Mouse (Mus musculus) kidney, adult 9 months (tissue): ENCODE measurements around the gene Nat8f3.
"Not testable (repeated sequence)": the region's sequence is repeated elsewhere in the genome, so short reads cannot be mapped to it uniquely, and the experiment has no call there.

Experiments
- DNase-seq: peaks from one replicate; pipeline ENCODE4 v3.0.0; 2022

Gene Nat8f3

DNA sequence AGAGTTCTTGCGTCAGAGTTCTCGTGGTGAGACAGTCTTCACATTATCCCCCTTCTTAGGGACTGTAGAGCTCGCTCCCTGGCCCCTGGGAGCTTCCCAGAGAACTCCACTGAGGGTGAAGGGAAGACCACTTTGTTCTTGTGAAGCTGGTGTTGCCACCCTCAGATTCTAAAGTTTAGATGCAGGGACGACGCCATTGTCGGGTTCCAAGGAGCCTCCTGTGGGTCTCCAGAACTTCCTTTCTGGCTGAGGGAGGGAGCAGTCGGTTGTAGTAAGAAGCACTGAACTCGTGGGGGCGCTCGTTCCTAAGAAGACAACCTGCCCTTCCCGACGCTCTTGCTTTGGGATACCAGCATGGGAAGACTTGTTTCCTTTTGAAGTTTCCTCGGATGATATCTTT lies at the start of gene Nat8f3:
Nat8f3 (minus strand) TSS at position 223 of the 400 bp plus-strand sequence.
- peak; percentile 58 for DNase-seq

DNA sequence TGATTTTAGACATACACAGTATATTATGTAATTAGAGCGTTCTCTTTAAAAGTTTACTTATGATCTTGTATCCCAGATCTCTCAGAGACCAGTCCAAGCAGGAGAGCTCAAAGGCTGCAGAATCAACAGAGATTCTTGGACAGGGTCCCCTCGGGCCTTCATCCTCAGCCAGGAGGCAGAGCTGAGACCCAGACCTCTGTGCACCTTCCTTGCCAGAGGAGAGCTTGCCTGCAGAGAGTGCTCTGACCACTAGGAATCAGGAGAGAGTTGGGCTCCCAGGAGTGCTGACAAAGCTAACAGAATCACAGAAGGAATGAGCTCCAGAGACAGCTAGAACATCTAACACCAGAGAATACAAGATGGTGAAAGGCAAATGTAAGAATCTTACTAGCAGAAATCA lies 47.8 kb upstream of the Nat8f3 start:
- DNase-seq: peak; percentile 89

DNA sequence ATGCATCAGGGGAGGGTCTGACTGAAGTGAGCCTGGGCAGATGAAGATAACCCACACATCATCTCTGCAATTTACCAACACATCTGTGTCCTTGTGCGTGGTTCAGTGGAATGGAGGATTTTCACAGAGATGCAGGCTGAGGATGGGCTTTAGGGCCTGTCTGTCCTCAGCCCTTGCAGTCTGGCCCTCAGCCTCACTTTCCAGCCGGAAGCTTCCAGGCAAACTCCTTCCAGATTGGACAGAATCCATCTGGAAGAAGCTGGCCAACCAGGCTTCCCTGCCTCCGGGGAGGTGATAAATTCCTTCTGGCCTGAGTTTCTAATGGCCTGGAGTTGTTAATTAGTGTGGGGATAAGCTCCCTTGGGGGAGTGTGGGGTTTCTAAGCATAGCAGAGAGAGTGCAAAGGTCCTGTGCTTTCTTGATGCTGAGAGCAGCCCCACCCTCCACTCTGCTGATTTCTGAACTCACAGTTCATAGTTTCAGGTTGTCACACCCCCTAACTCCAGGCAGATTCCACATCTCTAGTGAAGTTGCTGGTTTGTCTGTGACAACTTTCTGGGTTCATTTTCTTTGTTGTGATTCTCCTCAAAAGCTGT lies 45.5 kb upstream of the Nat8f3 start:
- DNase-seq: peak; percentile 89

DNA sequence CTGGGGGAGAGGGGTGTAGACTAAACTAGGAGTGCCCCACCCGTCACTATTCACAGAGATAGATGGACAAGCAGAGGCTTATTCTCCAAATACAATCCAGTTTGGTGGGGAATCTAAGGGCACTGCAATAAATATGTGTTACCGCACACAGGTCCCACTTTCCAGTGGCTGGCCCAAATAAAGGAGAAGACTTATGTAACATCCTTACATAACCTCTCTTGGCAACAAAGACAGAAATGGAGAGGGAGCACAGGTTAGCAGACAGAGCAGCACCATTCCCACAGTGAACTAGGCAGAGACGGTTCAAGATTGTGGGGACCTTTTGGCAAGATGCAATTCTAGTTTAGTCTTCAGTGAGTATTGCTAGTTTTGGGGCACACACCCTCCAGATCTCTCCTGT lies 45.0 kb upstream of the Nat8f3 start:
- peak; percentile 37 for DNase-seq

DNA sequence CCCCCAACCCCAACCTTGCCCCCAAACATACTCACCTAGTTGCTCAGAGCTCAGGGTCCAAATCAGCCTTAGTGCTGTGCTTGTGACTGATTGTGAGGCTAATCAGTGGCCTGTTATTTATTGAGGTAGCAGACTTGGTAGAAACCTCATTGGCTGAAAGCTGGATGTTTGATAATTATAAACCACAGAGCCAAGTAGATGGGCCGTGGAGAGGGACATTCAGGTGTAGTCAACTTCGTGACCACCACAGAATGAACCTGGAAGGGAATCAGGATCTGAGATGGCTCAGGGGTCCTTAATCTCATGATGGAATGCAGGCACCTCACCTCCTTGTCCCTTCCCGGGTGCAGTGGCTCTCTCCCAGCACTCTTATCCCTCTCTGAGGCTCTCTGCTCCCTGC lies 44.2 kb upstream of the Nat8f3 start:
- peak; percentile 82 for DNase-seq

DNA sequence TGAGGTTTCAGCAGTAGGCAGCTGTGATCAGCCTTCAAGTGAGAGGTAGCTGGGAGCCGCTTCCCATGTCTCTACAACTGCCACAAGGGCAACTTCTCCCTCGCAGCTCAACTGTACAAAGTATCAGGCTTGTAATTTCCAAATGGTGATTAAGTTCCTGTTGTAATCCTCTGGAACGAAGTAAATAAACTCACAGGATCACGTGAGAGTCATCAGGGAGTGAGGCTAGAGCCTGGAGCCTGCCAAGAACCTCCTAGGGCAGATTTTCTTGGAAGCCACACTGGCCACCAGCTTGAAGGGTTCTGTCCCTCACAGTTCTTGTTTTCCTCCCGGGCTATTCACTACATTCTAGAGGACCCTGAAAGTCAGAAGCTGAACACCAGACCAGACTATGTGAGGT lies 37.6 kb upstream of the Nat8f3 start:
- peak; percentile 81 for DNase-seq

DNA sequence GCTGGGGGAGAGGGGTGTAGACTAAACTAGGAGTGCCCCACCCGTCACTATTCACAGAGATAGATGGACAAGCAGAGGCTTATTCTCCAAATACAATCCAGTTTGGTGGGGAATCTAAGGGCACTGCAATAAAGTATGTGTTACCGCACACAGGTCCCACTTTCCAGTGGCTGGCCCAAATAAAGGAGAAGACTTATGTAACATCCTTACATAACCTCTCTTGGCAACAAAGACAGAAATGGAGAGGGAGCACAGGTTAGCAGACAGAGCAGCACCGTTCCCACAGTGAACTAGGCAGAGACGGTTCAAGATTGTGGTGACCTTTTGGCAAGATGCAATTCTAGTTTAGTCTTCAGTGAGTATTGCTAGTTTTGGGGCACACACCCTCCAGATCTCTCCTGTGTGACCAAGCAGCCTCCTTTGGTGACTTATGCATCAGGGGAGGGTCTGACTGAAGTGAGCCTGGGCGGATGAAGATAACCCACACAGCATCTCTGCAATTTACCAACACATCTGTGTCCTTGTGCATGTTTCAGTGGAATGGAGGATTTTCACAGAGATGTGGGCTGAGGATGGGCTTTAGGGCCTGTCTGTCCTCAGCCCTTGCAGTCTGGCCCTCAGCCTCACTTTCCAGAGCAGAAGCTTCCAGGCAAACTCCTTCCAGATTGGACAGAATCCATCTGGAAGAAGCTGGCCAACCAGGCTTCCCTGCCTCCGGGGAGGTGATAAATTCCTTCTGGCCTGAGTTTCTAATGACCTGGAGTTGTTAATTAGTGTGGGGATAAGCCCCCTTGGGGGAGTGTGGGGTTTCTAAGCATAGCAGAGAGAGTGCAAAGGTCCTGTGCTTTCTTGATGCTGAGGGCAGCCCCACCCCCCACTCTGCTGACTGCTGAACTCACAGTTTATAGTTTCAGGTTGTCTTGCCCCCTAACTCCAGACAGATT lies 2.2 kb downstream of the Nat8f3 start:
- DNase-seq: peak; percentile 58

DNA sequence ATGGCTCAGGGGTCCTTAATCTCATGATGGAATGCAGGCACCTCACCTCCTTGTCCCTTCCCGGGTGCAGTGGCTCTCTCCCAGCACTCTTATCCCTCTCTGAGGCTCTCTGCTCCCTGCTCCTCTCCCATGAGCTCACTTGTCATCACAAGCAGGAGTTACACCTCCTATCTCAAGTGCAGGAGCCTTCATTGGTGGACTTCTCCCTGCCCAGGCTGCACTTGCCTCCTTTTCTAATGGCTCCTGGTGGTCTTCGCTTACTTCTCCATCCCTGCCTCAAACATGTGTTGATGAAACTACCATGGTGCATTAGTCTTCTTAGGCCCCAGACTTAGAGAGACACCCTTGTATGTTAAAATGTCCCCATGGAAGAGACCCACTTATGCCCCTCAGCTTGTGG lies 2.9 kb downstream of the Nat8f3 start:
- DNase-seq: not testable (repeated sequence)

DNA sequence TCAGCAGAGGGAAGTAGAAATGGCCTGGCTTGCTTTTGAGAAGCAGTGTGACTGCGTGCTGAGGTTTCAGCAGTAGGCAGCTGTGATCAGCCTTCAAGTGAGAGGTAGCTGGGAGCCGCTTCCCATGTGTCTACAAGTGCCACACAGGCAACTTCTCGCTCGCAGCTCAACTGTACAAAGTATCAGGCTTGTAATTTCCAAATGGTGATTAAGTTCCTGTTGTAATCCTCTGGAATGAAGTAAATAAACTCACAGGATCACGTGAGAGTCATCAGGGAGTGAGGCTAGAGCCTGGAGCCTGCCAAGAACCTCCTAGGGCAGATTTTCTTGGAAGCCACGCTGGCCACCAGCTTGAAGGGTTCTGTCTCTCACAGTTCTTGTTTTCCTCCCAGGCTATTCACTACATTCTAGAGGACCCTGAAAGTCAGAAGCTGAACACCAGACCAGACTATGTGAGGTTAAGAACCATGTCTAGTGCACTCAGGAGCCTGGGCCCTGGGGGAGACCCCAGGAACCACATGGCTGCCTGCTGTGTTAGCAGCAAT lies 9.8 kb downstream of the Nat8f3 start:
- DNase-seq: peak; percentile 46

DNA sequence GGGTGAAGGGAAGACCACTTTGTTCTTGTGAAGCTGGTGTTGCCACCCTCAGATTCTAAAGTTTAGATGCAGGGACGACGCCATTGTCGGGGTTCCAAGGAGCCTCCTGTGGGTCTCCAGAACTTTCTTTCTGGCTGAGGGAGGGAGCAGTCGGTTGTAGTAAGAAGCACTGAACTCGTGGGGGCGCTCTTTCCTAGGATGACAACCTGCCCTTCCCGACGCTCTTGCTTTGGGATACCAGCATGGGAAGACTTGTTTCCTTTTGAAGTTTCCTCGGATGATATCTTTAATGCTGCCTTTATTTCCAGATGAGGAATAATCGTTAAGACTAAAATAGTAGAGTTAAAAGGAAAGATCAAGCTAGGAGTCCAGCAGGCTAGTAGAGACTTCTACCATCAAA lies 52.4 kb downstream of the Nat8f3 start, which contains the start of gene Nat8f7:
Nat8f7 (minus strand) TSS at position 101 of the 400 bp plus-strand sequence.
- not testable (repeated sequence) for DNase-seq

DNA sequence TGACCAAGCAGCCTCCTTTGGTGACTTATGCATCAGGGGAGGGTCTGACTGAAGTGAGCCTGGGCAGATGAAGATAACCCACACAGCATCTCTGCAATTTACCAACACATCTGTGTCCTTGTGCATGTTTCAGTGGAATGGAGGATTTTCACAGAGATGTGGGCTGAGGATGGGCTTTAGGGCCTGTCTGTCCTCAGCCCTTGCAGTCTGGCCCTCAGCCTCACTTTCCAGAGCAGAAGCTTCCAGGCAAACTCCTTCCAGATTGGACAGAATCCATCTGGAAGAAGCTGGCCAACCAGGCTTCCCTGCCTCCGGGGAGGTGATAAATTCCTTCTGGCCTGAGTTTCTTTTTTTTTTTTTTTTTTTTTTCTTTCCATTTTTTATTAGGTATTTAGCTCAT lies 55.9 kb downstream of the Nat8f3 start:
- not testable (repeated sequence) for DNase-seq

DNA sequence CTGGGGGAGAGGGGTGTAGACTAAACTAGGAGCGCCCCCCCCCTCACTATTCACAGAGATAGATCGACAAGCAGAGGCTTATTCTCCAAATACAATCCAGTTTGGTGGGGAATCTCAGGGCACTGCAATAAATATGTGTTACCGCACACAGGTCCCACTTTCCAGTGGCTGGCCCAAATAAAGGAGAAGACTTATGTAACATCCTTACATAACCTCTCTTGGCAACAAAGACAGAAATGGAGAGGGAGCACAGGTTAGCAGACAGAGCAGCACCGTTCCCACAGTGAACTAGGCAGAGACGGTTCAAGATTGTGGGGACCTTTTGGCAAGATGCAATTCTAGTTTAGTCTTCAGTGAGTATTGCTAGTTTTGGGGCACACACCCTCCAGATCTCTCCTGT lies 56.3 kb downstream of the Nat8f3 start:
- peak; percentile 37 for DNase-seq

DNA sequence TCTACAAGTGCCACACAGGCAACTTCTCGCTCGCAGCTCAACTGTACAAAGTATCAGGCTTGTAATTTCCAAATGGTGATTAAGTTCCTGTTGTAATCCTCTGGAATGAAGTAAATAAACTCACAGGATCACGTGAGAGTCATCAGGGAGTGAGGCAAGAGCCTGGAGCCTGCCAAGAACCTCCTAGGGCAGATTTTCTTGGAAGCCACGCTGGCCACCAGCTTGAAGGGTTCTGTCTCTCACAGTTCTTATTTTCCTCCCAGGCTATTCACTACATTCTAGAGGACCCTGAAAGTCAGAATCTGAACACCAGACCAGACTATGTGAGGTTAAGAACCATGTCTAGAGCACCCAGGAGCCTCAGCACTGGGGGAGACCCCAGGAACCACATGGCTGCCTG lies 63.6 kb downstream of the Nat8f3 start:
- DNase-seq: peak; percentile 75
